Mouse (Mus musculus) thymus, postnatal 4 days (tissue): Measurements from ENCODE around the gene Ifna16.

Experiments
- DNase-seq: peaks from one replicate; pipeline ENCODE4 v3.0.0; 2021

The Ifna16 gene

DNA sequence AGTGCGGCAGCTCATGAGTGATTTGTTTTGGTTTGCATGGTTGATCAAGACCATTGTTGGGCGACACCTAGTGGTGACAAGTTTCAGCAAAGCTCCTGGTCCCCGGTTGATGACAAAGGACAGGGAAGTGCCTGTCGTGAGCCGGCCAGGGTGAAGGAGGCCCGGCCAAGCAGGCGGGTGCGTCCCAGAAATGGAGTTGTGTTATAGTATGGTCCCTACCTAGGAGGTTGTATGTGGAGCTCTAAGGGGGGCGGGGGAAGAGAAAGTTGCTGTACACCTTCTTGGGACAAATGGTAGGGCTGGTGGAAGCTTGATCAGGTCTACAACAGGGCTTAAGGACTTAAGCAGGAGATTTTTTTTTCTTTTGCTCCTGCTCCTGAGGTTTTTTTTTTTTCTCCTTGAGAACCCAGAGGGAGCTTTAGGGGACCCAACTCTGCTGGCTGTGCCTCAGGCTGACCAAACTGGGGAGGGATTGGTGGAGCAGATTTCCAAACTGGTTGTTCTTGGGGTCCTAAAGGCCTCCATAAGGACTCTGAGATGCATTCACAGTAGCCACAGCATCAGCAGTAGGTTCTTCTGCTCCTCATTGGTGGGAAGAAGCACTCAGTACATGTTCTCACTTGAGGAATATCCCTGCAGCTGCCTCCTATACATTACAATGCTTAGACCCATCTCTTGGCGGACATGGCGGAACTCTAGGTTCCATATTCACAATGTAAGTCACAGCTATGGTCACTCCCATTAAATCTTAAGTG, 35.5 kb downstream of the Ifna16 start:
- peak; percentile 100 for DNase-seq

GRCm38 (mm10) chr4:88640704-88641076, 36.0 kb downstream of the Ifna16 start:
- DNase-seq: no peak

DNA sequence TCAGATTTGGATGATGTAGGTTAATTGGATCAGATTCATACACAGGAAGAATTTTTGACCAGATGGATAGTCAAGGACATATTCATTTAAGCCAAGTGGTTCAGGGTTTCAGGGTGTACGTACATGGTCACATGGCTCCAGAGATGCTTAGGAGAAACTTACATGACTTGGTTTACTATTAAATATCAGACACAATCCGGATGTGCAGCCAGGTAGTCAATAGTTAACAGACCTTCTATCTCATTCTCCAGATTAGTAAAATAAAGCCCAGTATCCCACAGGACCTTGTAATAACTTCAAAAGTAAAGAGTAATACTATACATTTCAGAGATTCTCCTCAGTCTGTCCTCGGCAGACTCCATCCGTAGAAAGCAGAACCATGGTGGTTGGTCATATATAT, 42.4 kb downstream of the Ifna16 start, which contains the start of gene C87499:
Gene C87499, minus strand, starts transcription at position 101 of the 400 bp plus-strand sequence.
- DNase-seq: no peak
